Mouse (Mus musculus) ES-CJ7 (cell line): ENCODE data around the gene Pnpla7.

Experiments
- DNase-seq: peaks from one replicate; pipeline ENCODE4 v3.0.0; 2011; ENCODE audit warnings: low read depth, low spot score

Gene Pnpla7

DNA sequence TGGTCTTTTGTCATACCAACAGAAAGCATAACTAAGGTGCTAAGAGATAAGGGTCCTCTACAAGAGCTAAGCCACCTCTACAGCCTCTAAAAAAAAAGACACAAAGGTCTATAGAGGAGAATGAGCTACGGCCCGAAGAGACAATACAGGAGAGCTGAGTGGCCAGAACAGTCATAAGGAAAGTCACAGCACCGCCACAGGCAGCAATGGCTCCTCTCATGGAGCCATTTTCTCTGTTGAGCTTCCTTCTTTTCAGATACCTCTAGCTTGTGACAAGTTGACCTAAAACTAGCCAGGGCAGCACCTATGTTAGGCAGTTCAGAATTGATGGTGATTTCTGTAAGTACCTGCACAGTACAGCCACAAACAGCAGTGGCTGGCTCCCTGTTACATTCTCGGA lies 90.7 kb downstream of the Pnpla7 start:
- DNase-seq: no peak

DNA sequence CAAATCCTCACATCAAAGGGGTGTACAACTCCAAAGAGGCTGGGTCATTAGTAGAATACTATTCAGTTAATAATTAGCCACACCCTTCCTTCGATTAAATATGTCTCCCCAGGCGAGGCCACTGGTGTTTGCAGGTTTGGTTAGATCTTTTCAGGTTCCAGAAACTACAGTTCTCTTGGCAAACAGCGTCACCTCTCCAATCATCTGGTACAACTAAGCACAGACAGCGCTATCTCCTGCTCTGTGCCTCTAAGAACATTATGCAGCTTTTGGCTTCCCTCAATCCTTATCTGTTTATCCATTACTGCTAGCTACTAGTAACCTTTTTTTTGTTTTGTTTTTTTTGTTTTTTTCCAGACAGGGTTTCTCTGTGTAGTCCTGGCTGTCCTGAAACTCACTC lies 93.7 kb downstream of the Pnpla7 start:
- DNase-seq: no peak

DNA sequence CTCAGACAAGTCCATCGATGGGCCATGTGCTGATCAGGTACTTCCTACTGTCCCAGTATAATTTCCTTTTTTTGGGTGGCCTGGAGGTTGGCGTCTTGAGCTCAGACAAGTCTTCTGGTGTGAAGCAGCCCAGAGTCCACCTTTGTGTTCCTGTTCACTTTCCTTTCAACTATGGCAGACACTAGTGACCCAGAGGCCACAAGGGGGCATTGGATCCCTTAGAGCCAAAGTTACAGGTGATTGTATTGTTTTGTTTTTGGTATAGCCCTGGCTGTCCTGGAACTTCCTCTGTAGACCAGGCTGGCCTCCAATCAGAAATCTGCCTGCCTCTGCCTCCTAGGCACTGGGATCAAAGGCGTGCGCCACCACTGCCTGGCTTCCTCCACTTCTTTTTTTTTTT lies 96.6 kb downstream of the Pnpla7 start:
- DNase-seq: no peak

DNA sequence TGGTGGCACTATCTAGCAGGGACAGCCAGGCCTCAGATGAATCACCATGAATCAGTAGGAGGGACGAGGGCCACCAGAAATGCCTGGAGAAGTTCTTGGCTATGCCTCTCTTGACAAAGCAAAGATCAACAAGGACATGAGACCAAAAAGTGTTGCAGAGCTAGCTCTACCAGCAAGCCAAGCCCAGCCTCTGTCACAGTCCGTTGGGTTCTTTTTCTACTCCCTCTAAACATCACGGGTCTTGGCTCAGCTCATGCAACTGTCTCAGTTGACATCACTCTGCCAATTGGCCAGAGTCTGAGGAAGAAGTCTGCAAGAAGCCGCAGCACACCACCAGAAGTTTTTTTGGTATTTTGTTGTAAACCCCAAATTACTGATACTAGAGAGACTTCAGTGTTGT lies 99.7 kb downstream of the Pnpla7 start:
- DNase-seq: no peak

DNA sequence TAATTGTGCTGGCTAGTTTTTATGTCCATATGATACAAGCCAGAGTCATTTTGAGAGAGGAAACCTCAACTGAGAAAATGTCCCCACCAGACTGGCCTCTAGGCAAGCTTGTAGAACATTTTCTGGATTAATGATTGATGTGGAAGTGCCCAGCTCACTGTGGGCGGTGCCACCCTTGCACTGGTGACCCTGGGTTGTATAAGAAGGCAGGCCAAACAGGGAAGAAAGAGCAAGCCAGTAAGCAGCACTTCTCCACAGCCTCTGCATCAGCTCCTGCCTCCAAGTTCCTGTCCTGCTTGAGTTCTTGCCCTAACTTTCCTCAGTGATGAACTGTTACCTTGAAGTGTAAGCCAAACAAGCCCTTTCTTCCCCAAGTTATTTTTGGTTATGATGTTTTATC lies 103.1 kb downstream of the Pnpla7 start:
- DNase-seq: no peak

DNA sequence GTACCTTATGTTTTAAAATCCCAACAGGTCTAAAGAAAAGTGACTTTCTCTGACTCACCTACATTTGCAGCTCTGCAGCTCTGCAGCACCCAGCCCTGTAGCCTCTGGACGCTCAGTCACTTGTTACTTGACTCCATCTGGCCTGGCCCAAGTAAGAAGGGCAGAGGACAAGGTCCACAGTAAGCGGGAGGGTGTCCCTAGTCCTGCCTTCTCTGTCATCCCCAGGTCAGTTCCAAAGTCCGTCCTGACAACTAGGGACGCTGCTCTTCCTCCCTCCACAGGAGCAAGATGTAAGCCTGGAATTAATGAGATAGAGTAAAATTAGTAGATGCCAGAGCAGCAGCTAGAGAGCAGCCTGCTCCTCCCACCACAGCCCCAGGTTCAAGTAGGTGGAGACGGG lies 104.2 kb downstream of the Pnpla7 start, which contains the start of gene Entpd8:
TSS of gene Entpd8 (plus strand) at position 229 of the 400 bp plus-strand sequence.
- DNase-seq: no peak

DNA sequence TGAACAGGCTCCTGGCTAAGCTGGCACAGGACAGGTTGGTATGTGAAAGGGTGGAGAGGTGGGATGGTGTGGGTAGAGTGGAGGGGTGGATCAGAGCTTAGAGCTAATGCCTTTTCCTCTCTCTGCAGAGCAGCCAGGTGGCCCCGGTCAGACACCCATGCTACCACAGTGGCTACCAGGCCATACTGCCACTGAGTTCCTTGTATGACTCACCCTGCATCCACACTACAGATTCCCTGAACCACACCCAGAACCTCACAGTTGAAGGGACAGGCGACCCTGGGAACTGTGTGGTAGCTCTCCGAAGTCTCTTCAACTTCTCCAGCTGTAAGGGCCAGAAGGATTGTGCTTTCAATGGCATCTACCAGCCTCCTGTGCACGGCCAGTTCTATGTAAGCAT lies 107.9 kb downstream of the Pnpla7 start:
- DNase-seq: no peak

DNA sequence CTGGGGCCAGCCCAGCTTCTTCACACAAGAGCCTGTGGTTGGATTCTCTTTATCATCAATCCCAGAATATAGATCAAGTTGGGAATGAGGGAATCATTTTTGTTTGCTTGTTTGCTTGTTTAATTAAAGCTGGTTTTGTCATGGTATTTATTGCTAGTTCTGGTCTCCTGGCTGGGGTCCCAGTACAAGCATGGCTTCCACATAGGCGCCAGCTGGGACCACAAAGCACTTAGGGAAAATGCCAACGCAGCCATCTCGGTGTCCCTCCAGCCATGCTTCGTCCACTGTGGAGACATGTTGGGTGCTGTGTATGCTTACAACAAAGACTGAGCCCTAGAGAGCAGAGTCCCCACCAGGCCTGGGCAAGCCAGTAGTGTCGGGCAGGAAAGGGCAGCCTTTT lies 109.7 kb downstream of the Pnpla7 start:
- no peak for DNase-seq

DNA sequence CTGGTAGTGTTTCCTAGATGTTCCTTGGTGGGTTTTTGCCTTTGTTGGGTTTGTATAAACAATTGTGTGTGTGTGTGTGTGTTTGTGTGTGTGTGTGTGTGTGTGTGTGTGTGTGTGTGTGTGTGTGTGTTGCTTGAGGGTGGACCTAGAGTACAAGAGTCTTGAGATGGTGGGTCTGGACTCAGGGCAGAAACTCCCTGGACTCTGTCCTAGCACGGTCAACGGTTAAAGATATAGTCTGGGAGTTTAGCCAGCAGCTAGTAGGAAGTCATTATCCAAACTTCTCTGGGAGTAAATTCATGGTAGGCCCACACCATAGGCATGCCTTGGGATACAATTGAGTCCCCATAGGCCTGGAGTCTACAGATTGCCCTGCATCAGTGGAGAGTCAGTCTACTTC lies 112.0 kb downstream of the Pnpla7 start:
- DNase-seq: no peak

DNA sequence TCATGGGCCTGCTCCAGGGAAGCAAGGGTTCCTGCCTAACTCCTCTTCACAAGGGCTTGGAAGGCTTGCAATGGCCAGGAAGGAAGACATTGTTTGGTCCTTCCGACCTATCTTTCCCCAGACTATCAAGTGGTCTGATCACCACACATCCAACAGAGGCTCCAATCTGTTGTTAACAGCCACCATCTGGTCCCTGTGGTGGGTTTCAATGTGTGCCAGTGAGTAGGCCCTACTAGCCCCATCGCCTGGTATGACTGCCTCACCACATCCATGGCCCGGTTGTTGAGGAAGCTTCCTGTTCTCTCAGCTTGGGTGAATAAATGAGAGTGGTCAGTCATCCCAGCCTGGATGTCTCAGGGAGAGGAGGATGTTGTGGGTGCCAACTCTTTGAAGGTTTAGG lies 112.8 kb downstream of the Pnpla7 start:
- DNase-seq: no peak

DNA sequence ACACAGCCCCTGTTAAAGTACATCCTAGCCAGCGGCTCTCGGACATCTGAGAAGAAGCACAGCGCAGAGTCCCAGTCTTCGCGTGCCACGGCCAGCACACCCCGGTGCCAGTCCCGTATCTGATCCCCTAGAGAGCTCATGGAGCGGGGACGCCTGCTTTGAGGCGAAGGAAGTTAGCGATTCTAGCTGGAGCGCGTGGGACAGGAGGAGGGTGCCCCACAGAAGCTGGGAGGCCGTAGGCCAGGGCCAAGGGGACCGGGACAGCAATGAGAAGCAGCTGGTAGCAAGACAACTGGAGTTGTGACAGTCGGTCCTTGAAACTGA lies 118.9 kb downstream of the Pnpla7 start:
- DNase-seq: no peak

DNA sequence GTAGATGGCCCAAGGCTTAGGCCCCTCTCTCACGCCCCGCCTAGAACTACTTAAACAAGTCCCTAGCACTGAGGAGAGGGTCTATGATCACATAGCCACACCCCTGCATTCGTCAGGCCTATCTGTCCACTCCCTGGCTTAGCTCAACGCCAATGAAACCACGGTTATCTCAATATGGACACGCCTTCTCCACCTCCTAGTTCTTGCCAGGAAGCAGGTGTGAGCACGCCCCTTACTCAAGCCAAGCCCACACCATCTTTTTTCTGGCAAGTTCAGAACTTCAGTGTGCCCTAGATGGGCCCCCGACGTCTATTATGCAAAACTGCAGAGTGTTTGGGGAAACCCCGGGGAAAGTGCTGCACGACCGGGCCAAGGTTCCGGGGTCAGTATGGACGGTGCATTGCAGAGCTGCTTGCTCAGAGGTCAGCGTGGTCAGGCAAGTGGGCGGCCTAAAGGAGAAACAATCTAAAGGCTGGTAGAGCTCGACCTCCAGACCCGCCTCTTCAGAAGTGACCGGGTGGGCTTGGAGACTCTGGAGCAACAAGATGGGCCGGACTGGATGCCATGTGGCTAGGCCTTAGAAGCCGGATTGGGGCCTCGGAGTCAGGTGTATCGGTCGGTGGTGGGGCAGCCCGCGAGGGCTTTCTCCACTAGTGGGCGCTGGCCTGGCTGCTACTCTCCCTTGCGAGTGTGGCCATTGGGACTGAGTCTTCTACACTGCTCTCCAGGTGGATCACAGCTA lies 119.4 kb downstream of the Pnpla7 start, which contains the start of gene Noxa1:
TSS of gene Noxa1 (minus strand) at position 41 of the 742 bp plus-strand sequence.
- peak; percentile 50 for DNase-seq

DNA sequence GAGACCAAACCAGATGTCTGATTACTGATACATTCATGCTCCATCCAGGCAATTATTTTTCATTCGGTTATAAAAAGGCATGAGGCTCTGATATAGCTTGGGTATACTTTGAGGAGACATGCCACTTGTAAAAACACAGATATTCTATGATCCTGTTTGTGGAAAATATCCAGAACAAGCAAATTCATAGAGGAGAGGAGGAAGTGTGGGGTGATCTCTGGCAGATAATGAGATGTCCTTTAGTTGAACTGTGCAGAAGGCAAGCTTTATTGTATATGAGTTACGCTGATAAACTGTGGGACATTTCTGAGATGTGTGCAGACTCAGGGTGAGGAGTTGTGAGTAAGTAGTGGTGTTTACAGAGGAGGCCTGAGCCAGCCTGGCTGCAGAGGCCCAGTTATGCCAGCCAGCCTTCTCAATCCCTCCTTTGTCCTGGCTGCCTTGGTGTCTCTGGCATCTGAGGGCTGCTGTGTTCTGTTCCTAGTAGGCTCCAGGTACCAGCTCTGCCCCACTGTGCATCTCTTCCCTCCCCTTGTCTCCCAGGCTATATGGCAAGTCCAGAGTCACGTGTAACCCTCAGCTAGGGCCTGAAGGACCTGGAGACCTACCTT lies 122.3 kb downstream of the Pnpla7 start:
- no peak for DNase-seq

DNA sequence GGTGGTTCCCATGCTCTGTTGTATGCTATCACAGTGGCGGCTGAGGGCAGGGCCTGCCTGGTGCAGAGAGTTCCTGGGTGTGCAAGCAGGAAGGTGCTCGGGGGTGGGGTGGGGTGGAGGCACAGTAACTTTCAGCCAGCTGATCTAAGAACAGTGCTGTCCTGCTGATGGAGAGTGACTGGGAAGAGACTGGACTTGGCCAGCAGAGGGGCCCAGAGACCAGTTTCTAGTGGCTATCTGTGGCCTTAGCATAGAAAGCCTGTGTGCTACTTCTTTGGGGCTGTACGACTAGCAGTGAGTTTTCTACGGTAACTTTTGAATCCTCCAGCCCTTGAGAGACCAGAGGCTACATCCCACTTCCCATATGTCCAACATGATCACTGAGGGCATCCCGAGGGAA lies 123.1 kb downstream of the Pnpla7 start:
- DNase-seq: no peak

DNA sequence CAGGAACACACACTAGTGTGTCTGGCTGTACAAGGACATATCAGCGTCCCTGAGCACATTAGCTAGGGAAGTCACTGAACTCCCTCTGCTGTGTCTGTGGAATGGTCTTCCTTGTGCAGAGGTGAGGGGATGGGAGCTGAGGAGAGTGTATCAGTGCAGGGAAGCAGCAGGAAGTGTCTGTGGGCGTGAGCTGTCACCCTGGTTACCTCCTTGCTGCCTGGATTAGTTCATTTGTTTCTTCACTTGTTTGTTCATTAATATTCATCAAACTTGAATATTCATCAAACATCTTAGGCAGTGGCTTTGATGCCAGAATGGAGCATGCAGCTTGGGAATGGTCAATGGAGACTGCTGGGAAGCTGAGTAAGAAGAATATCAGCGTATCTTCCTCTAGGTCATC lies 123.9 kb downstream of the Pnpla7 start:
- DNase-seq: no peak
